9 mouse cellular contexts compared by ENCODE assay signal in the genomic region with DNA sequence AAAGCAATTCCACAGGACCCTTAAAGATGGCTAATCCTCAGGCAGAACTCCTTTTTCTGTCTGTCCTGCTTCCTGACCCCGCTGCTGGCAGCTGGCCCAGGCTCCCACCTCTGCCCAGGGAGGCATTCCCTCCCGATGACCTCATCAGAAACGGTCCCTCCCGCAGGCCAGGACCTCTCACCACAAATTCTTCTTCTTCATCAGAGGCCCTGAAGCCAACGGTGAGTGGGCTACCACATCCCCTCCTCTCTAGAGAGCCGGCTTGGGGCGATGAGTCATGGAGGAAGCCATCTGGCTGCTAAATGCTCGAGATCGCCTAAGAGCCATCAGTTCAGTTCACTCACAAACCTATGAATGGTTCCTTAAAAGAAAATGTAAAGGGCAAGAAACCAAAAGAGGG. TPM values are rescaled to one million over a fixed set of nuclear protein-coding genes. Genes with fewer than 3 reads are reported as not detected.
DNase-seq lines count a peak whose midpoint lies in the region; ATAC-seq and TF ChIP-seq lines count a peak whose summit lies in the region.
"Had no signal": no experiment of that assay in that cellular context is flagged by ENCODE, and none has a peak within 500 bp of the region (broad histone marks: within the 10 kb centered on the region; RNA-seq: fewer than 3 reads in every experiment).

No protein-coding gene starts in this region.

- H3K9me3 ChIP-seq in liver, postnatal 0 days (ENCODE audit: low read length) = no peaks in the 10 kb centered on the region
- H3K9me3 ChIP-seq in liver, embryonic 11.5 days (ENCODE audit: control insufficient read depth, low read length) = no peaks in the 10 kb centered on the region
- H3K9me3 ChIP-seq in limb, embryonic 14.5 days (ENCODE audit: control insufficient read depth, low read length) = no peaks in the 10 kb centered on the region
- no peaks in the 10 kb centered on the region for H3K9me3 ChIP-seq in hindbrain, embryonic 14.5 days (ENCODE audit: control insufficient read depth, low read length)

- no peak overlapping the region for H3K4me3 ChIP-seq in liver, postnatal 0 days (ENCODE audit: low read depth, low read length)
- no peak overlapping the region for H3K4me3 ChIP-seq in liver, embryonic 11.5 days (ENCODE audit: low read depth, low read length)
- no peak overlapping the region for H3K4me3 ChIP-seq in heart, adult 2 months
- H3K4me3 ChIP-seq in limb, embryonic 14.5 days (replicated peaks; ENCODE audit: low read length) = no peak overlapping the region
- H3K4me3 ChIP-seq in hindbrain, embryonic 14.5 days (replicated peaks; ENCODE audit: low read length) = no peak overlapping the region

- no peak overlapping the region for H3K27ac ChIP-seq in liver, postnatal 0 days (ENCODE audit: low read depth)
- H3K27ac ChIP-seq in liver, embryonic 11.5 days (ENCODE audit: low read depth, low read length) = no peak overlapping the region
- no peak overlapping the region for H3K27ac ChIP-seq in heart, adult 2 months
- peak overlapping the region; percentile 56 for H3K27ac ChIP-seq in limb, embryonic 14.5 days (replicated peaks; ENCODE audit: low read depth, low read length)
- H3K27ac ChIP-seq in hindbrain, embryonic 14.5 days = no peak overlapping the region
- H3K27ac ChIP-seq: liver, embryonic 14.5 days had no signal

- no peak overlapping the region for H3K4me2 ChIP-seq in liver, postnatal 0 days (ENCODE audit: low read depth, low read length)
- H3K4me2 ChIP-seq in liver, embryonic 11.5 days = no peak overlapping the region
- no peak overlapping the region for H3K4me2 ChIP-seq in limb, embryonic 14.5 days (replicated peaks; ENCODE audit: low read depth, low read length, severe bottlenecking)
- no peak overlapping the region for H3K4me2 ChIP-seq in hindbrain, embryonic 14.5 days (replicated peaks)

- no peak for ATAC-seq in liver, postnatal 0 days
- ATAC-seq in liver, embryonic 11.5 days (replicated peaks; ENCODE audit: low FRiP score) = no peak
- peak; percentile 37 for ATAC-seq in limb, embryonic 14.5 days (ENCODE audit: low FRiP score, low read depth)
- no peak for ATAC-seq in frontal cortex, adult (ENCODE audit: low TSS enrichment)
- ATAC-seq in hindbrain, embryonic 14.5 days (ENCODE audit: low FRiP score) = no peak

- TF ChIP-seq CTCF in liver, postnatal 0 days (IDR thresholded peaks at IDR 0.05; ENCODE audit: low read depth) = no peak
- TF ChIP-seq CTCF in heart, adult 2 months (IDR thresholded peaks at IDR 0.05) = no peak

- no peak for TF ChIP-seq POLR2A in heart, adult 2 months (IDR thresholded peaks at IDR 0.05; ENCODE audit: insufficient read depth, low read depth, low read length)
- TF ChIP-seq POLR2A in limb, embryonic 14.5 days (IDR thresholded peaks at IDR 0.05; ENCODE audit: borderline replicate concordance, extremely low read depth, insufficient read depth, insufficient read length) = no peak

- intact Hi-C loops in heart, adult 2 months (cut with DNase I) = no loop called here

- DNase-seq in liver, postnatal 0 days = peak; percentile 32
- no peak for DNase-seq in liver, embryonic 11.5 days (ENCODE audit: low spot score)
- peak; percentile 40 for DNase-seq in brain, adult 2 months (ENCODE audit: low read depth, low spot score)
- peak; percentile 29 to 33 for DNase-seq in heart, adult 2 months
- peak; percentile 54 for DNase-seq in limb, embryonic 14.5 days (ENCODE audit: low spot score)
- no peak for DNase-seq in spleen, adult 12 weeks (ENCODE audit: low spot score)
- no peak for DNase-seq in hindbrain, embryonic 14.5 days (ENCODE audit: low spot score)

- H3K79me2 ChIP-seq in heart, adult 2 months (replicated peaks; ENCODE audit: control insufficient read depth, insufficient read depth, low read length) = no peaks in the 10 kb centered on the region

- 17% methylated on average over 9 of the region's 9 CpGs for WGBS in liver, postnatal 0 days (ENCODE audit: insufficient replicate concordance)
- 18% methylated on average over 9 of the region's 9 CpGs for WGBS in liver, embryonic 11.5 days
- WGBS in heart, adult 2 months = 13% methylated on average over 9 of the region's 9 CpGs
- 10% methylated on average over 9 of the region's 9 CpGs for WGBS in limb, embryonic 14.5 days
- 43% methylated on average over 9 of the region's 9 CpGs for WGBS in hindbrain, embryonic 14.5 days

- no peaks in the 10 kb centered on the region for H3K36me3 ChIP-seq in liver, postnatal 0 days (replicated peaks; ENCODE audit: insufficient read depth, low read length)
- no peaks in the 10 kb centered on the region for H3K36me3 ChIP-seq in liver, embryonic 11.5 days (ENCODE audit: control insufficient read depth, insufficient read depth, low read length)
- H3K36me3 ChIP-seq in heart, adult 2 months (ENCODE audit: control insufficient read depth, insufficient read depth, low read length) = no peaks in the 10 kb centered on the region
- H3K36me3 ChIP-seq in limb, embryonic 14.5 days (ENCODE audit: control insufficient read depth, insufficient read depth, low read length) = no peaks in the 10 kb centered on the region
- no peaks in the 10 kb centered on the region for H3K36me3 ChIP-seq in hindbrain, embryonic 14.5 days (replicated peaks; ENCODE audit: control insufficient read depth, insufficient read depth)

- no peak for TF ChIP-seq EP300 in liver, postnatal 0 days (IDR thresholded peaks at IDR 0.05; ENCODE audit: low read depth)
- no peak for TF ChIP-seq EP300 in heart, adult 2 months (IDR thresholded peaks at IDR 0.05; ENCODE audit: insufficient read depth, low read depth, low read length)

- no peaks in the 10 kb centered on the region for H3K27me3 ChIP-seq in liver, postnatal 0 days (ENCODE audit: insufficient read depth, low read length)
- no peaks in the 10 kb centered on the region for H3K27me3 ChIP-seq in liver, embryonic 11.5 days (replicated peaks; ENCODE audit: control insufficient read depth, insufficient read depth, low read length)
- H3K27me3 ChIP-seq in heart, adult 2 months (ENCODE audit: control insufficient read depth, insufficient read depth, low read length) = no peaks in the 10 kb centered on the region
- H3K27me3 ChIP-seq in limb, embryonic 14.5 days (ENCODE audit: control insufficient read depth, insufficient read depth, low read length) = no peaks in the 10 kb centered on the region
- H3K27me3 ChIP-seq in hindbrain, embryonic 14.5 days (ENCODE audit: control insufficient read depth, insufficient read depth, low read length) = no peaks in the 10 kb centered on the region

- no peaks in the 10 kb centered on the region for H3K4me1 ChIP-seq in liver, postnatal 0 days (ENCODE audit: insufficient read depth)
- H3K4me1 ChIP-seq in liver, embryonic 11.5 days (replicated peaks; ENCODE audit: control insufficient read depth, insufficient read depth, low read length) = no peaks in the 10 kb centered on the region
- no peaks in the 10 kb centered on the region; the same call in 1 of the 2 replicates for H3K4me1 ChIP-seq in heart, adult 2 months (ENCODE audit: control insufficient read depth, insufficient read depth, low read length)
- peaks cover 50% of the 10 kb centered on the region for H3K4me1 ChIP-seq in limb, embryonic 14.5 days (ENCODE audit: control insufficient read depth, insufficient read depth, low read length)
- H3K4me1 ChIP-seq in hindbrain, embryonic 14.5 days (replicated peaks; ENCODE audit: control insufficient read depth, insufficient read depth, low read length) = no peaks in the 10 kb centered on the region

- H3K9ac ChIP-seq in liver, postnatal 0 days (replicated peaks) = no peak overlapping the region
- no peak overlapping the region for H3K9ac ChIP-seq in liver, embryonic 11.5 days (ENCODE audit: low read depth, low read length)
- no peak overlapping the region for H3K9ac ChIP-seq in heart, adult 2 months (ENCODE audit: low read depth, low read length)
- H3K9ac ChIP-seq in limb, embryonic 14.5 days (ENCODE audit: low read depth, low read length, severe bottlenecking) = no peak overlapping the region
- no peak overlapping the region for H3K9ac ChIP-seq in hindbrain, embryonic 14.5 days
- H3K9ac ChIP-seq: liver, embryonic 14.5 days had no signal

RNA-seq across cellular contexts. Expression of gene Tpm1, which starts 56.7 kb away (rescaled TPM):
- polyA plus RNA-seq in liver, postnatal 0 days (2015; fragmentation: Nextera tagmentation; extraction: Ambion mirVana) = 85.7 and 147 TPM in 2 replicates
- polyA plus RNA-seq in liver, embryonic 11.5 days (2014; fragmentation: Nextera tagmentation; extraction: Ambion mirVana) = 378 and 420 TPM in 2 replicates
- total RNA-seq in heart, adult 2 months (2021) = over 10,000 TPM in 1 of 2 experiments, 1,000 to 10,000 TPM in 1; 9,950 to 10,380 TPM
- 5,659 and 10,700 TPM in 2 replicates for polyA plus RNA-seq in heart, adult 2 months (2012; rRNA removed)
- polyA plus RNA-seq in limb, embryonic 14.5 days (2012; rRNA removed) = 420 and 643 TPM in 2 replicates
- polyA plus RNA-seq in limb, embryonic 14.5 days (2014; fragmentation: Nextera tagmentation; extraction: Ambion mirVana) = 724 and 728 TPM in 2 replicates
- polyA plus RNA-seq in hindbrain, embryonic 14.5 days (2014; fragmentation: Nextera tagmentation; extraction: Ambion mirVana) = 163 and 182 TPM in 2 replicates

Comparison
In these comparisons a context has a peak if more than half of its experiments do, and no peak if none do; other contexts are left out.
1. DNase-seq: peak in liver, postnatal 0 days (single experiment), brain, adult 2 months (single experiment), heart, adult 2 months (2 of 2) and limb, embryonic 14.5 days (single experiment); none in liver, embryonic 11.5 days (single experiment), spleen, adult 12 weeks (single experiment) and hindbrain, embryonic 14.5 days (single experiment).